Mouse (Mus musculus): ENCODE data around the gene Abcg1.
A peak's percentile ranks its signal among the peaks of the same experiment; 100 is the strongest.

The Abcg1 gene

GRCm38 (mm10) chr17:31129452-31129851 lies 72.0 kb downstream of the Abcg1 start, which contains the start of gene Tff3:
Gene Tff3 (minus strand): TSS chr17:31129646.
- no peak for DNase-seq (ENCODE audit: low spot score)

DNA sequence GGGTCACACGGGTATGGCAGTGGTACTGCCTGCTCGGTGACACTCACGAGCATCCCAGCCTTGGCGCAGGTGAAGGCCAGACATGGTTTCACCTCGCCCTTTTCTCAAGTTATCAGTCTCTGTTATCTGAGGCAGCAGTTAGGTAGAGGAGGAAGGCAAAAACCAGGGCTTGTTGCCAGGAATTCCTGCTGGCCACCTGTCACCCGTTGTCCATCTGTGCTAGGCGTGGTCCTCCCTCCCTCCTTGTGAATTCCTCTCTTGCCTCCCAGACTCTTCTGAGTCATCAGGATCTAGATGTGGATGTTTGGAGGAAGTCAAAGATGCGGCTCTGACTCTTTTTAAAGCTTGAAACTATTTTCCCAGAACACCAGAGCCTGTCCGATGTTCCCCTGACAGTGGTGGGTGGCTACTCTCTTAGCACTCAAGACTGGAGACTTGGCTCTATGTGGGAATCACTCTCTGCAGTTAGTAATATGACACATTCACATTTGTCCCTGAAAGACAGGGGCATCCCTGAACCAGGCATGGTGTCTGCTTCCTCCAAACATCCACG lies 73.9 kb downstream of the Abcg1 start:
- DNase-seq (ENCODE audit: low spot score): no peak

- no peak for DNase-seq (ENCODE audit: low spot score)
Observed at GRCm38 (mm10) chr17:31133776-31134175, 76.3 kb downstream of the Abcg1 start.

- no peak for DNase-seq (ENCODE audit: low spot score)
Observed at GRCm38 (mm10) chr17:31134913-31135312, 77.4 kb downstream of the Abcg1 start.

DNA sequence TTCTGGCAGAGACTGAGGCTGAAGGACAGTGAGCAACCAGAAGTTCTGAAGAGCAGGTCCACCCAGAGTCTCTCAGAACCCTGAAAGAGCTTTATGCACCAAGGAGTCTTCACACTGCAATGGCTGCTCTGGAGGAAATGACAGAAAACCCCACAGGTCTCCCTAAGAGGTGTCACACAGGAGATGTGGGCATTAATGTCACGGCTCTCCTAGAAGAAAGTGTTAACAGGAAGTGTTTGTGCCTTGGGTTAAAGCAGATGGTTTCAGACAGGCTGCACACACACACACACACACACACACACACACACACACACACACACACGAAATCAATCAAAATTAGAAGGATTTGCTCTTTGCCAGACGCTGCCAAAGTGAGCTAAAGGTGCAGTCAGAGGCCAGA lies 78.8 kb downstream of the Abcg1 start:
- DNase-seq (ENCODE audit: low spot score): no peak

GRCm38 (mm10) chr17:31136821-31137220 lies 79.3 kb downstream of the Abcg1 start:
- DNase-seq (ENCODE audit: low spot score): no peak

DNA sequence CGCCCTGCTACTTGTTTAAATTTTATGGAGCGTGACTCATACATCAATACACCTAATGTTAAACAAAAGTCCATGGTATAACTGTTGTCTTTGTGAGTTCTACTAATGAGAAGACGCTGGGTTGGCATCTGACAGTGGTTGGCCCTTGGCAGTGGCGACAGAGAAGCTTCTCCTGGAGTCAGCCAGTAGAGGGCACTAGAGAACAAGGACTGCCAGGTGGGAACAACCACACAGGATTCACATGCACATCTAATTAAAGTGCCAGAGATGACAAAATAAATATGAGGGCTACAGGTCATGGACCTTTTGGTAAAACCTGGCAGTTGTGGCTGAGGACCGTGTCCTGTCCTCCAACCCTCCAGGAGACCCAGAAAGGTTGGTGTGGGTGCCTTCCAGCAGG lies 80.9 kb downstream of the Abcg1 start:
- DNase-seq (ENCODE audit: low spot score): peak; percentile 61

DNA sequence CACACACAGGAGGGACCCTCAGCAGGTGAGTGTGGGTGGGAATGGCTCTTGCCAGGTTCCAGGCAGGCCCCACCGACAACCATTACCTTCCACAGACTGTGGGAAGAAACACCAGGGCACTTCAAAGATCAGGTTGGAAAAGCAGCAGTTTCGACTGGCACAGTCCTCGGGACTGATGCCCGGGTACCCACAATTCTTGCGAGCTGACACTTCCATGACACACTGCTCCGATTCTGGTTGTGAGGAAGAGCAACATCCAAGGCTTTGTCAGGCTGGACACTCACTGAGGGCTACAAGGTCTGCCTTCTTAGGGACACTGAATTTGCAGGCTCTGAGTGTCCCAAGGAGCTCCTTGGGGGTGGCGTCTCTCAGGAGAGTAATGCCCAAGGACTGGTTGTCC lies 84.6 kb downstream of the Abcg1 start:
- no peak for DNase-seq (ENCODE audit: low spot score)

GRCm38 (mm10) chr17:31144040-31145037 lies 86.9 kb downstream of the Abcg1 start, which contains the start of gene Tff2:
Gene Tff2 (minus strand): TSS chr17:31144282.
- no peak for DNase-seq (ENCODE audit: low spot score)

GRCm38 (mm10) chr17:31145998-31146397 lies 88.5 kb downstream of the Abcg1 start:
- DNase-seq (ENCODE audit: low spot score): no peak

DNA sequence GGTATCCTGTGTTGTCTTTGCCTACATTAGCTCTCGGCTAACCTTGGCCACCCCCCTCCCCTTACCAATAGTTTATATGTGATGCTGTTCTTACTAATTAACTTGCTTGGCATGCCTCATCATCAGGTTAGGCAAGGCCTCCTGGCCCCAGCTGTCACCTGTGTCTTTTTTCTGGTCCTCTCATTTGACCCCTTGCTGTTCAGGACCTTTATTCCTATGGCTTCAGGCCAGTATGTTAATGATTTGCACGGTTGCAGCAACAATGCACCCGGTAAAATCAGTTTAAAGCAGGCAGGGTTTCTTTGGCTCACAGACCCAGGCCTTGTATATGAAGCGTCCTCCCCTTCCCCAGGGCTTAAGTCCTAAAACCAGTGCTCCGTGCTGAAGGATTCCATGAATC lies 95.0 kb downstream of the Abcg1 start:
- DNase-seq (ENCODE audit: low spot score): no peak

DNA sequence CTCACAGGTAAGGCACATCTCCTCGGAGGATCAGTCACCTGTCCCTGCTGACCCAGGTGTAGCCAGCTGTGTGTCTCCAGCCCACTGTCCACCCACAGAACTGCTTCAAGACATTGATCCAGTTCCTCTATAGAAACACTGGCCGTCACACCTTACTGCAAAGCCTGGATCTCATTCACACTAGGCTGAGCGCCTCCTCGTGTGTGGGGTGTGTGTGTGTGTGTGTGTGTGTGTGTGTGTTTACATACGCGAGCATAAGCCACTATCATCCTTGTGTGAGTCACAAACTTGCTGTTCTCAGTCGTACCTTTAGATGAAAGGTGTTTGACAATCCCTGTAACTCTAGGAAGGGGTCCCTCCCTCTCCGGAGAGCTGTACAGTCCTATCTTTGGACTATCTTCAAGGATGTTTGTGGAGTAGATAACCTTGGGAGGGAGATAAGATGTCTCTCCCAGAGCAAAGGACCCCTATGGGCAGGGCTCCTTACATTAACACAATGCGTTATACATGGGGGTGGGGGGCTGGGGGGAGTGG lies 95.6 kb downstream of the Abcg1 start:
- DNase-seq (ENCODE audit: low spot score): no peak

DNA sequence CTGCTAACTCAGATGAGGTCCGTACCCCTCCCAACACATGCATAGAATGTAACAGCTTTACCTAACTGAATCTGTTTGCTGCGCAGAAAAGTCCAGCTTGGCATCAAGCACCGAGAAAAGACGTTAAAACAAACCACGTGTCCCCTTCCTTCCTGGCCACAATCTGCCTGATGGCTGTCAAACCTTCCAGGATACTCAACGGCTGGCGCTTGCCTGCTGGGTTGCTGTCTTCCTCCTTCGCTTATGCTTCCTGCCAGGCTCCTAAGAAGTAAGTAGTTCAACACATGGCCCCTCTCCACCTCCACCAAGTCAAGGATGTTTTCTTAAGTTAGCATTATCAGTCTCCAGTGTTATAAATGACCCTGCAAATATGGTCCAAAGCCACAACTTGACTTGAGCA lies 96.3 kb downstream of the Abcg1 start:
- DNase-seq (ENCODE audit: low spot score): no peak

GRCm38 (mm10) chr17:31157921-31158320 lies 100.4 kb downstream of the Abcg1 start:
- no peak for DNase-seq (ENCODE audit: low spot score)

GRCm38 (mm10) chr17:31160291-31160690 lies 102.8 kb downstream of the Abcg1 start:
- no peak for DNase-seq (ENCODE audit: low spot score)

DNA sequence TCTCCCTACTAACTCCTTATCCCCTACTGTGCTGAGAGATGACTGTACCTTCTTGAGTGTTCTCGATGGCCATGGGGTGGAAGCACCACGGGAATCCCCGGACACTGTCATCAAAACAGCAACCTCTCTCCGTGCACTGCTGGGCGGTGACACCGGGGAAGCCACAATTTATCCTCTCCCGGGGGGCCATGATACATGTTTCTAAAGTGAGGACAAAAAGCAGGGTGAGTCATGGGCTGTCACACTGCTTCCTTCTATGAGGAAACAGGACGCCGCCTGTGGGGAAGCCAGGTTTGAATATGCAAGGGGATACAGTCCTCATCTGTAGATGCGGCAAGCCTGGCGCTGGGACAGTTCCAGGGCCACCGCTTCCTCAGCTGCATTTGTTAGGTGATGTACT lies 105.1 kb downstream of the Abcg1 start:
- no peak for DNase-seq (ENCODE audit: low spot score)

DNA sequence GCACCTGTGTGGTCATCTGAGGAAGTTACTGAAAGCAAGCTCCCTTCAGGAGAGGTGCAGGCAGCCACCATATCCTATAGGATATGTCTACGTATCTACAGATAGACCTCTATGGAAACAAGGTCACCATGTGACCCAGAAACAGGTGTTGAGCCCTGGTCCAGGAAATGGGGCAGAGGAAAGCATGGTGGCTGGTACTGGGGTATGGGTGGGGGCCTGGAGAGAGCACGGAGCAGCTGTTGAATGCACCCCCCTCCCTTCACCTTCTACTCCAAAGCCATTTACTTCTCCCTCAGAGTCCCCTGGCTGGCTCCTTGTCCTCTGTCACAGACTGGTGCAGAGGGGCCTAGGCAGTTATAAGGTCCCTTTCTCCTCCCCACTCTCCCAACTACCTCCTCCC lies 106.3 kb downstream of the Abcg1 start:
- no peak for DNase-seq (ENCODE audit: low spot score)

- DNase-seq (ENCODE audit: low spot score): no peak
Observed at GRCm38 (mm10) chr17:31165127-31165526, 107.7 kb downstream of the Abcg1 start, which contains the start of gene Tff1. Gene Tff1 (minus strand): TSS chr17:31165277.
